Mouse (Mus musculus): ENCODE data around the gene Gm42791. TPM values are rescaled to one million over a fixed set of nuclear protein-coding genes. Genes with fewer than 3 reads are reported as not detected.

Gene Gm42791
- polyA plus RNA-seq, 1 experiment, result not detected

DNA sequence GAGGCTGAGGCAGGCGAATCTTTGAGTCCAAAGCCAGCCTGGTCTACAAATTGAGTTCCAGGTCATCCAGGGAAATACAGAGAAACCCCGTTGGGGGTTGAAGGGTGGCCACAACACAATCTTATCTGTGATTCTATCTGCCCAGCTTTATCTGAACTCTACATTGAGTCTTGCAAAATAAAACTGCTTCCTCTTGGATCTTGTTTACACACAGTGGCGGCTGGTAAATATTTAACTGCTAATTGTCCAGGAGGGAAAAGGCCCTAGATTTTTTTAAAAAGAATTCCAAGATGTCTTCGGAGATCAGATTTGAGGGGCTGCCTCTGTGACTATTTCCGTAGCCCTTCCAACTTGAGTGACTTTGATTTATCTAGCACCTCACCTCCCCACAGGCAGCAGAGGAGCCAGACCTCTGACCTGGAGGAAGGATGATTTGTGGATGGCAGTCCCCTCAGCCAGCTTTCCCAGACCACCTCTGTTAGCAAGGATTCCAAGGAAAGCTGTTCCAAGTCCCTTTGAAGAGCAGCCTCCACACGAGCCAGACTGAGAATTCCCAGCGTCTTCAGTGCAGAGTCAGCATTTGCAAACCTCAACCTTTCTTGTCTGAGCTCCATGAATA, 25.9 kb downstream of the Gm42791 start:
- Histone ChIP-seq H3K4me1 (ENCODE audit: control insufficient read depth, insufficient read depth, low read length) (peaks cover 30% of the 10 kb centered on the region), H3K36me3 (ENCODE audit: control insufficient read depth, insufficient read depth, low read length) (no peaks in the 10 kb centered on the region), H3K4me3 (ENCODE audit: insufficient read depth, low read depth, low read length) (no peak overlapping the region), H3K27me3 (replicated peaks; ENCODE audit: control insufficient read depth, insufficient read depth, low read length) (no peaks in the 10 kb centered on the region), H3K27ac (ENCODE audit: insufficient read depth, low read depth, low read length) (peak overlapping the region; percentile 84)
- TF ChIP-seq CTCF (conservative IDR thresholded peaks at IDR 0.05; ENCODE audit: insufficient read depth, insufficient read length, low read depth, low read length) (no peak), POLR2A (IDR thresholded peaks at IDR 0.05; ENCODE audit: low read depth, low read length) (no peak)
- WGBS, result 21% methylated on average over 7 of the region's 7 CpGs
- DNase-seq, result peak; percentile 78

DNA sequence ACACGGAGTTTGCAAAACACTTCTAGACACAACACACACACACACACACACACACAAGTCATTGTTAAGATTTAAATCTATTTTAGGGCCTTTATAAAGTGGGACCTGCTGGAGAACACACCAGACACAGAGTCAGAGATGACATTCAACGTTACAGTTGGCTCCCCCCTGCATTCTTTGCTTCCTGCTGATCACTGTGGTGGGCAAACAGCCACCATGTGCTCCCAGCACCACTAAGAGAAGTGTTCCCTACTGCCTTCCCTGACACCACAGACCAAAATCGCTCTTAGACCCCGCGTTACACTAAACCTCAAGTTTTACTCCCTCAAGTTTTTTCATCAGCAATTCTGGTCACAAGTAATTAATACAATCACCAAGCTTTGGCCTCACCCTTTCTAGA, 26.8 kb downstream of the Gm42791 start:
- no peak for TF ChIP-seq CTCF (conservative IDR thresholded peaks at IDR 0.05; ENCODE audit: insufficient read depth, insufficient read length, low read depth, low read length)
- TF ChIP-seq POLR2A (IDR thresholded peaks at IDR 0.05; ENCODE audit: low read depth, low read length), result no peak
- WGBS, result 59% methylated on average over 5 of the region's 5 CpGs
- H3K36me3 ChIP-seq (ENCODE audit: control insufficient read depth, insufficient read depth, low read length), result no peaks in the 10 kb centered on the region
- peaks cover 30% of the 10 kb centered on the region for H3K4me1 ChIP-seq (ENCODE audit: control insufficient read depth, insufficient read depth, low read length)
- H3K4me3 ChIP-seq (ENCODE audit: insufficient read depth, low read depth, low read length), result no peak overlapping the region
- H3K27ac ChIP-seq (ENCODE audit: insufficient read depth, low read depth, low read length), result peak overlapping the region; percentile 61; the same call in 1 of the 2 replicates
- H3K27me3 ChIP-seq (replicated peaks; ENCODE audit: control insufficient read depth, insufficient read depth, low read length), result no peaks in the 10 kb centered on the region
- DNase-seq, result no peak

DNA sequence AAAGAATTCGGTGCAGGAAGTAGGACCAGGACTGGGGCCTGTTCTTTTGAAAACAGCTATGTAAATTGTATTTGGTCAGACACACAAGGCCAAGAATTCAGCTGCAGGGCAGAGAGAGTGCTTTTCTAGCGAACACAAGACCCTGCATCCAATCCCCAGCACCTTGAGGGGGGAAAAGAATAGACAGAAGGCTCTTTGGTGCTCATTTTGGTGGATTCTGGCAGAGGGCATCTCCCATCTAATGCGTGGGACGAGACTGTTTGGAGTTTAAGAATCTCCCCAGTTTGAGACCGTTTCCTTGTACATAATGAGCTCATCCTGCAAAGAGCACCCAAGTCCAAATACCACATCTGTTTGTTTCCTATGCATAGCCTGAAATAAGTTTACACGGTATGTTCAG, 28.6 kb downstream of the Gm42791 start:
- DNase-seq, result no peak
- Histone ChIP-seq H3K27ac (ENCODE audit: insufficient read depth, low read depth, low read length) (peak overlapping the region; percentile 18; the same call in 1 of the 2 replicates), H3K27me3 (replicated peaks; ENCODE audit: control insufficient read depth, insufficient read depth, low read length) (no peaks in the 10 kb centered on the region), H3K4me3 (ENCODE audit: insufficient read depth, low read depth, low read length) (no peak overlapping the region), H3K4me1 (ENCODE audit: control insufficient read depth, insufficient read depth, low read length) (peaks cover 30% of the 10 kb centered on the region), H3K36me3 (ENCODE audit: control insufficient read depth, insufficient read depth, low read length) (no peaks in the 10 kb centered on the region)
- 61% methylated on average over 6 of the region's 6 CpGs for WGBS
- no peak for TF ChIP-seq CTCF (conservative IDR thresholded peaks at IDR 0.05; ENCODE audit: insufficient read depth, insufficient read length, low read depth, low read length)
- no peak for TF ChIP-seq POLR2A (IDR thresholded peaks at IDR 0.05; ENCODE audit: low read depth, low read length)

DNA sequence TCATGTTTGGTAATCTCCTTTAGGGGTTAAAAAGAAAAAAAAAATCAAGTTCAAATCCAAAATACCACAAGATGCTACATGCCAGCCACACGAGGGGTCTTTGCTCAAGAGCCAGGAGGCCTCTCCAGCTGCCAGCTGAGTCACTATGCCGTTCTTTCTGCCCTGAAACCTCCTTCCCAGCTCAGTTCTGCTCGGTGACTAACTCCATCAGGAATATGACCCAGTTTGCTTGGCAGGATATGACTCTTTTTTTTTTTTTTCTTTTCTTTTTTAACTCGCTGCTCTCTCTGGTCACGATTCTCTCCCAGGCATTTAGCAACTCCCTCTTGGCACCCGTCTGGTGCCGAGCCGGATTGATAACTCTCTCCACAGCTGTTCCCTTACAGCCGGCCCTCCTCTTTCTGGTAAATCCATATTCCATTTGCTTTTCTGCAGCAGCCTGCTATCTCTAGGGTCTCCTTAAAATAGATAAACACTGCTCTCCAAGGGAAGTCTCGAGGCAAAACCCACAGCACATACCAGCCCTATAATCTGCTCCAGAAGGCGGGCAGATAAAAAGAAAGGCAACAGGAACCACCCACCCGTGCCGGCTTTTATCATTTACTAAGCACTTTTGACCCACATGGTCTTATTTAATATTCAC, 29.1 kb downstream of the Gm42791 start:
- peak; percentile 68 for DNase-seq
- Histone ChIP-seq H3K27me3 (replicated peaks; ENCODE audit: control insufficient read depth, insufficient read depth, low read length) (no peaks in the 10 kb centered on the region), H3K4me3 (ENCODE audit: insufficient read depth, low read depth, low read length) (no peak overlapping the region), H3K27ac (ENCODE audit: insufficient read depth, low read depth, low read length) (peak overlapping the region; percentile 68), H3K36me3 (ENCODE audit: control insufficient read depth, insufficient read depth, low read length) (no peaks in the 10 kb centered on the region), H3K4me1 (ENCODE audit: control insufficient read depth, insufficient read depth, low read length) (peaks cover 30% of the 10 kb centered on the region)
- 12% methylated on average over 13 of the region's 13 CpGs for WGBS
- TF ChIP-seq POLR2A (IDR thresholded peaks at IDR 0.05; ENCODE audit: low read depth, low read length), result no peak
- TF ChIP-seq CTCF (conservative IDR thresholded peaks at IDR 0.05; ENCODE audit: insufficient read depth, insufficient read length, low read depth, low read length), result no peak

DNA sequence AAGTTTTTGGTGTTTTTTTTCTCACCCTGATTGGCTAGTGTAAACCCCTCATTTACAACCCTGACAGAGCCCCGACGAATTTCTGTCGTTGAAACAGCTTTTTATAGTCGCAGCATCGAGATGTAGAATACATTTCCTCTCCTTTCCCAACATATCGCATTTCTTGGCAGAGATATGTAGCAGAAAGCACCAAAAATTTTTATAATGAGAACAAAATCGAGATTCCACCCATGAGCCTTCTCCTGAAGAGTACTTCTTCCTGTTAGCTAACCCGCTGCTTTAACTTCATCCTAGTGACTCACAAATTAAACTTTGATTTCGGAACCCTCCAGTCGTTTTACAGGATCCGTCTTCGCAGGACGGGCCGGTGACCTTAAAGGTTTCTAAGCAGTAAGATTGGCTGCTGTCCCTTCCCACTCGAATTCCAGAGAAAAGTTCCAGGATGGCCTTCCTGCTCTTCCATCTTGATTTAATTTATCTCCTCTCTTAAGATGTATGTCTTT, 29.8 kb downstream of the Gm42791 start:
- 50% methylated on average over 15 of the region's 15 CpGs for WGBS
- no peaks in the 10 kb centered on the region for H3K36me3 ChIP-seq (ENCODE audit: control insufficient read depth, insufficient read depth, low read length)
- no peaks in the 10 kb centered on the region for H3K27me3 ChIP-seq (replicated peaks; ENCODE audit: control insufficient read depth, insufficient read depth, low read length)
- H3K27ac ChIP-seq (ENCODE audit: insufficient read depth, low read depth, low read length), result peak overlapping the region; percentile 68
- TF ChIP-seq CTCF (conservative IDR thresholded peaks at IDR 0.05; ENCODE audit: insufficient read depth, insufficient read length, low read depth, low read length) (no peak), POLR2A (IDR thresholded peaks at IDR 0.05; ENCODE audit: low read depth, low read length) (no peak)
- DNase-seq, result no peak
- no peak overlapping the region for H3K4me3 ChIP-seq (ENCODE audit: insufficient read depth, low read depth, low read length)
- H3K4me1 ChIP-seq (ENCODE audit: control insufficient read depth, insufficient read depth, low read length), result peaks cover 35% of the 10 kb centered on the region

DNA sequence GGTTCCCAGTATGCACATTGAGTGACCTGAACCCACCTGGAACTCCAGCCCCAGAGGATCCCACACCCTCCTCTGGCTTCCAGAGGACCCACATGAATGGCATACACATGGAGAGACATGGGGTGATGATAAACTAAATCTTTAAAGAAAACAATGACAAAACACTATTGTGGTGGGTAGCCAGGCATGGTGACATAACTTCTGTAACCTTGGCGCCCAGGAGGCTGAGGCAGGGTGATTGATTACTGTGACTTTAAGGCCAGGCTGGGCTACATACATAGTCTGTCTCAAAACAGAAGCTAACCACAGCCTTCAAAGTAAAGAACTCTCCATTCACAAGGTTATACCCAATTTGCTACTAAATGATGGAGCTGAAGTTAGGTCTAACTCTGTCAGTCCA, 30.7 kb downstream of the Gm42791 start:
- Histone ChIP-seq H3K36me3 (ENCODE audit: control insufficient read depth, insufficient read depth, low read length) (no peaks in the 10 kb centered on the region), H3K27me3 (replicated peaks; ENCODE audit: control insufficient read depth, insufficient read depth, low read length) (no peaks in the 10 kb centered on the region), H3K27ac (ENCODE audit: insufficient read depth, low read depth, low read length) (no peak overlapping the region), H3K4me3 (ENCODE audit: insufficient read depth, low read depth, low read length) (no peak overlapping the region), H3K4me1 (ENCODE audit: control insufficient read depth, insufficient read depth, low read length) (peaks cover 30% of the 10 kb centered on the region)
- TF ChIP-seq CTCF (conservative IDR thresholded peaks at IDR 0.05; ENCODE audit: insufficient read depth, insufficient read length, low read depth, low read length) (no peak), POLR2A (IDR thresholded peaks at IDR 0.05; ENCODE audit: low read depth, low read length) (no peak)
- DNase-seq, result no peak
- 92% methylated on average over 1 of the region's 1 CpGs for WGBS

DNA sequence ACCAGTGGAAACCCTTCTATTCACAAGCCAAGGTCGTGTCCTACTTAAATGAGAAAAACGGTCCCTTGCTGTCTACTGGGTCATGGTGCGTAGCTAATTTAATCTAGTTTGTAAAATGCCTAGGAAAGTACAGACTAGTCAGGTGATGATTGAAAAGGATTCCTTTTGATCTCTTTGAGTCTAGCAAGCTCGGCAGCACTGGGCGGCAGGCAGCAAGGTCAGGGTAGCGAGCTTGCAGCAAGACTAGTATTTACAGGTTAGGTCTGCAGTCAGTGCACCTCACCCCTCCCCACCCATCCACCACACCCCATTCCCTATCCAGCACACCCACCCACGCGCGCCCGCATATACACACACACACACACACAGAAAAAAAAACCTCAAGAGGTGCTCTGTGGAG, 34.7 kb downstream of the Gm42791 start:
- Histone ChIP-seq H3K27me3 (replicated peaks; ENCODE audit: control insufficient read depth, insufficient read depth, low read length) (no peaks in the 10 kb centered on the region), H3K27ac (ENCODE audit: insufficient read depth, low read depth, low read length) (peak overlapping the region; percentile 97), H3K4me3 (ENCODE audit: insufficient read depth, low read depth, low read length) (peak overlapping the region; percentile 43), H3K4me1 (ENCODE audit: control insufficient read depth, insufficient read depth, low read length) (peaks cover 15% of the 10 kb centered on the region; the same call in 1 of the 2 replicates), H3K36me3 (ENCODE audit: control insufficient read depth, insufficient read depth, low read length) (no peaks in the 10 kb centered on the region)
- peak; percentile 66 for DNase-seq
- 35% methylated on average over 10 of the region's 10 CpGs for whole genome bisulfite sequencing
- TF ChIP-seq POLR2A (IDR thresholded peaks at IDR 0.05; ENCODE audit: low read depth, low read length), result no peak
- TF ChIP-seq CTCF (conservative IDR thresholded peaks at IDR 0.05; ENCODE audit: insufficient read depth, insufficient read length, low read depth, low read length), result no peak
